Mouse (Mus musculus) intestine, embryonic 14.5 days (tissue): Measurements from ENCODE around the gene Gnptg. TPM values are rescaled to one million over a fixed set of nuclear protein-coding genes. Genes with fewer than 3 reads are reported as not detected.

Experiments used
- ATAC-seq: fragments of 200-750 bp; cut with Nextera tagmentation; replicated peaks from 2 replicates; pipeline ENCODE4 v1.8.0; 2017; ENCODE audit warnings: low read depth, moderate number of reproducible peaks, moderate TSS enrichment, moderate library complexity; ENCODE audit not compliant: low FRiP score, low TSS enrichment
- DNase-seq: peaks from one replicate; pipeline ENCODE4 v3.0.0-alpha.2; 2018; ENCODE audit warnings: low spot score
- H3K27ac ChIP-seq: fragments of 300-500 bp; sonication (generic); 2 replicates; pipeline ENCODE4 v1.5.1; 2014; ENCODE audit warnings: low read depth, mild to moderate bottlenecking, control low read depth
- H3K27me3 ChIP-seq: fragments of 300-500 bp; sonication (generic); replicated peaks from 2 replicates; pipeline ENCODE4 v1.6.1; 2014; ENCODE audit warnings: low read length, control low read depth; ENCODE audit not compliant: control insufficient read depth, insufficient read depth
- H3K36me3 ChIP-seq: fragments of 300-500 bp; sonication (generic); 2 replicates; pipeline ENCODE4 v1.6.1; 2014; ENCODE audit warnings: low read length, control low read depth; ENCODE audit not compliant: control insufficient read depth, insufficient read depth
- H3K4me1 ChIP-seq: fragments of 300-500 bp; sonication (generic); replicated peaks from 2 replicates; pipeline ENCODE4 v1.6.1; 2014; ENCODE audit warnings: low read length, control low read depth, mixed read lengths; ENCODE audit not compliant: control insufficient read depth, insufficient read depth
- H3K4me2 ChIP-seq: fragments of 300-500 bp; sonication (generic); 2 replicates; pipeline ENCODE4 v1.6.1; 2014; ENCODE audit warnings: low read length
- H3K4me3 ChIP-seq: fragments of 300-500 bp; sonication (generic); 2 replicates; pipeline ENCODE4 v1.5.1; 2014; ENCODE audit warnings: low read depth, low read length, control low read depth, mixed read lengths
- H3K9ac ChIP-seq: fragments of 300-500 bp; sonication (generic); 2 replicates; pipeline ENCODE4 v1.6.1; 2014; ENCODE audit warnings: mild to moderate bottlenecking, low read length
- H3K9me3 ChIP-seq: fragments of 300-500 bp; sonication (generic); 2 replicates; pipeline ENCODE4 v1.6.1; 2016; ENCODE audit warnings: low read length, control low read depth; ENCODE audit not compliant: control insufficient read depth
- WGBS: fragments of 180-500 bp; shearing (Covaris S2); extraction: QIAGEN DNeasy Blood & Tissue Kit; methylation state at CpG from one replicate; pipeline ENCODE4 v1.1.7; 2014; 5-methylcytosine and 5-hydroxymethylcytosine counted together
- polyA plus RNA-seq: library from polyadenylated mRNA; unstranded; fragments of >200 nt; fragmentation: Nextera tagmentation; extraction: Ambion mirVana; gene quantifications from 2 replicates; pipeline ENCODE4 v1.2.1, GENCODE M21; 2014

Gene Gnptg
- polyA plus RNA-seq, 1 experiment from 2014 or later = 36.4 TPM

- peak; percentile 95 for ATAC-seq
- Histone ChIP-seq H3K9ac (peak overlapping the region; percentile 99), H3K36me3 (peaks cover 23% of the 10 kb centered on the region), H3K27me3 (no peaks in the 10 kb centered on the region), H3K4me2 (peak overlapping the region; percentile 98), H3K4me3 (peak overlapping the region; percentile 86), H3K9me3 (no peaks in the 10 kb centered on the region), H3K27ac (peak overlapping the region; percentile 98), H3K4me1 (peaks cover 20% of the 10 kb centered on the region)
- WGBS = under 1% methylated on average over 85 of the region's 92 CpGs
- no peak for DNase-seq
Observed at GRCm38 (mm10) chr17:25272951-25273705, 33.2 kb upstream of the Gnptg start.

DNA sequence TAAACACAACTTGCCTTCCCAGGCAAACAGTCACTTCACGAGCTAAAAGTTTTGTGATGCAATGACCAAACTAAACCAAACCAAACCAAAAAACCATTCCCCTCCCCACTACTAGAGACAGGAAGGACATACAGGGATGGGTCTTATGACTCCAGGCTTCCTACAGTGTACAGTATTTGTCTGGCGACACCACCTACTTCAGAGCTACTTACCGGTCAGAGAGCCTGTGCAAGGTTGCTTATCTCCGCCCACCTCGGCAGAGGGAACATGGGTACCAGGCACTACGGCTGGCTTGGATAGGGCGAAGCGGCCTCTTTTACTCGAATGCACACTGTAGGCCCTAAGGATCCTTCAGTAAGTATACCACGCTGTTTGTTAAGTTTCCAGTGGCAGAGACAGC lies 32.4 kb upstream of the Gnptg start:
- under 1% methylated on average over 10 of the region's 10 CpGs for WGBS
- DNase-seq = no peak

GRCm38 (mm10) chr17:25270795-25271335 lies 30.9 kb upstream of the Gnptg start:
- Histone ChIP-seq H3K9me3 (no peaks in the 10 kb centered on the region), H3K27ac (no peak overlapping the region), H3K36me3 (peaks cover 45% of the 10 kb centered on the region), H3K4me2 (peak overlapping the region; percentile 98), H3K4me1 (peaks cover 20% of the 10 kb centered on the region), H3K9ac (no peak overlapping the region), H3K4me3 (peak overlapping the region; percentile 86; the same call in 1 of the 2 replicates), H3K27me3 (no peaks in the 10 kb centered on the region)
- 83% methylated on average over 2 of the region's 2 CpGs for WGBS
- ATAC-seq (no peak), DNase-seq (no peak)

More for the DNA sequence above, 32.4 kb upstream of the Gnptg start:
- Histone ChIP-seq H3K9me3 (no peaks in the 10 kb centered on the region), H3K9ac (peak overlapping the region; percentile 99), H3K4me2 (peak overlapping the region; percentile 98), H3K27ac (peak overlapping the region; percentile 98), H3K27me3 (no peaks in the 10 kb centered on the region), H3K36me3 (peaks cover 31% of the 10 kb centered on the region), H3K4me3 (peak overlapping the region; percentile 86), H3K4me1 (peaks cover 20% of the 10 kb centered on the region)
- no peak for ATAC-seq

- Histone ChIP-seq H3K9ac (no peak overlapping the region), H3K9me3 (no peaks in the 10 kb centered on the region), H3K27me3 (no peaks in the 10 kb centered on the region), H3K27ac (no peak overlapping the region), H3K4me2 (no peak overlapping the region), H3K4me1 (no peaks in the 10 kb centered on the region), H3K4me3 (no peak overlapping the region), H3K36me3 (peaks cover 82% of the 10 kb centered on the region)
- ATAC-seq (no peak), DNase-seq (no peak)
- WGBS = 78% methylated on average over 3 of the region's 3 CpGs
Observed at GRCm38 (mm10) chr17:25264453-25264852, 24.5 kb upstream of the Gnptg start.

- Histone ChIP-seq H3K4me2 (no peak overlapping the region), H3K27ac (no peak overlapping the region), H3K4me3 (no peak overlapping the region), H3K36me3 (peaks cover 19% of the 10 kb centered on the region), H3K9me3 (no peaks in the 10 kb centered on the region), H3K27me3 (peaks cover 27% of the 10 kb centered on the region), H3K9ac (no peak overlapping the region), H3K4me1 (peaks cover 17% of the 10 kb centered on the region)
- 43% methylated on average over 6 of the region's 6 CpGs for WGBS
- no peak for ATAC-seq
- DNase-seq = no peak
Observed at GRCm38 (mm10) chr17:25257804-25258261, 17.9 kb upstream of the Gnptg start.

GRCm38 (mm10) chr17:25256140-25256754 lies 16.3 kb upstream of the Gnptg start, which contains the start of gene Baiap3:
TSS of gene Baiap3 (minus strand) at chr17:25256364.
- Histone ChIP-seq H3K4me2 (peak within 1 kb of the TSS; percentile 78), H3K4me3 (peak within 1 kb of the TSS; percentile 36), H3K9me3 (no peaks in the 10 kb centered on the region), H3K27me3 (peaks cover 27% of the 10 kb centered on the region), H3K27ac (no peak within 1 kb of the TSS), H3K4me1 (peaks cover 17% of the 10 kb centered on the region), H3K9ac (peak within 1 kb of the TSS; percentile 43), H3K36me3 (peaks cover 13% of the 10 kb centered on the region)
- WGBS = 3% methylated on average over 35 of the region's 35 CpGs
- ATAC-seq = peak; percentile 51
- DNase-seq = peak; percentile 71

DNA sequence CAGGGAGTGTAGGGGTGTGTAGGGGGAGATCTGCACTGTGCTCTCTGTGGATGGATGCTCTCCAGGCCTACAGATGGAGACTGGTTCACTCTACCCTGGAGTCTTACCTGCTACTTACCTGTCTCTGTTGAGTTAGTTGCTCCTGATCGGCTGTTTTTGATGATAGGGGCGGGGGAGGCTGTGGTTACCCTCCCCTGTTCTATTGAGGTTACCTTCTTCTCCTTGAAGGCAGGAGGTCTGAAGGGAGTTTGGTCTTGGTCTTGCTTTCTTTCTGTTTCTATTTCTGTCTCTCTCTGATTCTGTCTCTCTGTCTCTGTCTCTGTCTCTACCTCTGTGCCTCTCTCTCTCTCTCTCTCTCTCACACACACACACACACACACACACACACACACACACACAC lies 15.2 kb upstream of the Gnptg start:
- H3K4me2 ChIP-seq = no peak overlapping the region
- no peak for ATAC-seq

GRCm38 (mm10) chr17:25253760-25254159 lies 13.8 kb upstream of the Gnptg start:
- Histone ChIP-seq H3K27me3 (peaks cover 27% of the 10 kb centered on the region), H3K4me1 (peaks cover 17% of the 10 kb centered on the region), H3K4me3 (no peak overlapping the region), H3K27ac (no peak overlapping the region), H3K9me3 (no peaks in the 10 kb centered on the region), H3K4me2 (no peak overlapping the region), H3K36me3 (no peaks in the 10 kb centered on the region), H3K9ac (no peak overlapping the region)
- no peak for ATAC-seq
- 28% methylated on average over 10 of the region's 10 CpGs for WGBS
- no peak for DNase-seq

More for the DNA sequence above, 15.2 kb upstream of the Gnptg start:
- H3K9ac ChIP-seq = no peak overlapping the region
- peaks cover 17% of the 10 kb centered on the region for H3K4me1 ChIP-seq
- H3K27me3 ChIP-seq = peaks cover 27% of the 10 kb centered on the region
- 68% methylated on average over 2 of the region's 2 CpGs for WGBS
- peaks cover 10% of the 10 kb centered on the region for H3K36me3 ChIP-seq
- no peak for DNase-seq
- no peak overlapping the region for H3K27ac ChIP-seq
- no peak overlapping the region for H3K4me3 ChIP-seq
- H3K9me3 ChIP-seq = no peaks in the 10 kb centered on the region
